Mouse (Mus musculus): ENCODE results near the gene Tmem176a.
A peak's percentile ranks its signal among the peaks of the same experiment; 100 is the strongest.
"Not testable (repeated sequence)": the region's sequence is repeated elsewhere in the genome, so short reads cannot be mapped to it uniquely, and the experiment has no call there.

The Tmem176a gene

DNA sequence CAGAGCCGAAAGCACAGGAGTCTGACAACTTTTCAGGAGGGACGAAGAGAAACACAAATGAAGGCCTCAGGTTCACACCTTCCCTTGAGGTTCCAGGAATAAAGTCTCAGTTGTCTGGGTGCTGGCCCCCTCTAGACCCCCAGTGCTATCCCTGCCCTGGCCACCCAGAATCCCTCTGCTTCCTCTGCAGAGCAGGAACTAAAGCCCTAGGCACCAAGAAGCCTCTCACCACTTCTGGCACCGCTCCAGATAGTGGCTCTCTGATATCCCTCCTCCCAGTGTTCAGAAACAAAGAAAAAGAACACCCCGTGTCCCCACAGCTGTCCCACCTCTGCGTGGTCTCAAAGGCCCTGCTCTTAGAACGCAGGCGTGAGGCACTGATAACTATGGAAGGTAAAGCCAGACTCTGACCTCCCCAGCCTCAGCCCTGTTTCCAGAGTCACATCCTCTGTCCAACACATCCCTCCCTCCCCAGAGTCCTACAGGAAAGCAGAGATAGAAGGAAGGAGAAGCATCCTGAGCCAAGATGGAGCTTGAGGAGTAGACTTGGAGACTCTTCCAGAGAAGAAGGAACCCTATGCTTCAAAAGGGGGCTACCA lies at the start of gene Tmem176a:
Gene Tmem176a (plus strand): TSS at position 549 of the 599 bp plus-strand sequence.
- peak; percentile 57 to 70 for DNase-seq

GRCm38 (mm10) chr6:48801897-48802296 lies 38.8 kb upstream of the Tmem176a start:
- DNase-seq: no peak

GRCm38 (mm10) chr6:48803406-48804051 lies 37.2 kb upstream of the Tmem176a start:
- DNase-seq: no peak

GRCm38 (mm10) chr6:48804346-48804745 lies 36.4 kb upstream of the Tmem176a start:
- no peak for DNase-seq

DNA sequence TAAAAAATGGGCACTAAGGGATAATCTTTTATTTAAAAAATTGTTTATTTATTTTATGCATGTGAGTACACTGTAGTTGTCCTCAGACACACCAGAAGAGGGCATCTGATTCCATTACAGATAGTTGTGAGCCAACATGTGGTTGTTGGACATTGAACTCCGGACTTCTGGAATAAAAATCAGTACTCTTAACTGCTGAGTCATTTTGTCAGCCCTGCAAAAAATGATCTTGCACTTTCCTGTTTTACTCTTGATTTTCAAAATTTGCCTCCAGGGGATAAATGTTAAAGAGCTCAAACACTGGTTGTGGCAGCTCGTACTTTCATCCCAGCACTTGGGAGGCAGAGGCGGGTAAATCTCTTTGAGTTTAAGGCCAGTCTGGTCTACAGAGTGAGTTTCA lies 34.0 kb upstream of the Tmem176a start:
- no peak for DNase-seq

DNA sequence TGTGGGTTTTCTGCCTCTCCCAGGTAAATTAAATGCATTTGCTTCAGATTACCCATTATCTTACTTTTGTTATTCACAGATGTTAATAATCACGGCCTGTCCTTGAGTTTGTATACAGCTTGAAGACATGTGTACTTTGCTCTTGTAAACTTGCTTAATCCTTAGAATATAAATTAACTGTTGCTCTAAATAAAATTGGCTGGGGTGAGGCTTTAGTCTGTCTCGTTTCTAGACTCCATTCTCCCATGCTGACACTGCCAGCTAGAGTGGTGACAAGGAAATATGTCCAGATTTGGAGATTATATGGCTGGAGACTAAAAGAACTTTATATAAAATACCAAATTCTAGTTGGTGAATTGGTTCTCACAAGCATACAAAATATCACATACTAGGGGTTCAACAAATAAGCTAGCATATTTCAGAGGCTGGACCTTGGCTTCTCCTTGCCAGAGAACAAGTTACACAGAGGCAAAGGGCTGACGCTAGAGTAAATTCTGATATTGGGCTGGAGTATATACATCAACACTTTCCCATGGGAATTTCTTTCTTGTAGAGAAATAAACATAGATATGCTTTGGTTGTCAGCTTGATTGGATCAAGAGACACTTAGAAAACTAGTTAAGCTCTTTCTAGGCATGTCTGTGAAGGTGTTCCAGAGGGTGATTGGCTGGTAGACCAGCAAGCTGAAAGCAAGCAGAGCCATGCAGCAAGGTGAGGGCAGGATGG lies 31.1 kb upstream of the Tmem176a start:
- DNase-seq: no peak

DNA sequence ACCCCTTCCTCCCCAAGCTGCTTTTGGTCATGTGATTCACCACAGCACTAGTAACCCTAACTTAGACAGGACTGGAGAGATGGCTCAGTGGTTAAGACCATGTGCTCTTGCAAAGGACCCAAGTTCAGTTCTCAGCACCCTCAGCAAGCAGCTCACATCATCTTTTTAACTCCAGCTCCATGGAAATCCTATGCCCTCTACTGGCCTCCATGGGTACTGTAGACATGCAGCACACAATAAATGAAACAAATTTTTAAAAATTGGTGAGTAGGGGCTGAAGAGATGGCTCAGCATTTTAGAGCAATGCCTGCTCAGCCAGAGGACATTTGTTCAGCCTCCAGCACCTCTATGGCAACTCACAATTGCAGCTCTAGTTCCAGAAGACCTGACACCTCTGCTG lies 25.7 kb upstream of the Tmem176a start:
- DNase-seq: no peak

DNA sequence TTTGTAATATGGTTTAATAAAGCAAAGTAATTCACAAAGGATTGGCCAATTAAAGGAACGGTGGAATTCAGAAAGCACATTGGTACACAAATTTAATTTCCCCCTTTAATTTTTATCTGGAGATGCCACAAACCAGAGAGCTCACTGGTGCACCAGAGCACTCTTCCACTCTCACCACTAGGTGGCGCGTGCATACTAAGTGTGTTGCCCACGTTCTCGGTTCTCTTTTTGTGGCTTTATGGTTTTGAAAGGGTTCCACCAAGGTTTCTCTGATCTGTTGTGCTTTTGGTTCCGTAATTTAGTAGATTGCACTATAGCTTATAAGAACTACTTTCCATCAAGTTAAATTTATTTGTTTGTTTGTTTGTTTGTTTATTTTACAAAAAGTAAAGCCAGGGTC lies 22.9 kb upstream of the Tmem176a start:
- DNase-seq: peak; percentile 83 to 87

DNA sequence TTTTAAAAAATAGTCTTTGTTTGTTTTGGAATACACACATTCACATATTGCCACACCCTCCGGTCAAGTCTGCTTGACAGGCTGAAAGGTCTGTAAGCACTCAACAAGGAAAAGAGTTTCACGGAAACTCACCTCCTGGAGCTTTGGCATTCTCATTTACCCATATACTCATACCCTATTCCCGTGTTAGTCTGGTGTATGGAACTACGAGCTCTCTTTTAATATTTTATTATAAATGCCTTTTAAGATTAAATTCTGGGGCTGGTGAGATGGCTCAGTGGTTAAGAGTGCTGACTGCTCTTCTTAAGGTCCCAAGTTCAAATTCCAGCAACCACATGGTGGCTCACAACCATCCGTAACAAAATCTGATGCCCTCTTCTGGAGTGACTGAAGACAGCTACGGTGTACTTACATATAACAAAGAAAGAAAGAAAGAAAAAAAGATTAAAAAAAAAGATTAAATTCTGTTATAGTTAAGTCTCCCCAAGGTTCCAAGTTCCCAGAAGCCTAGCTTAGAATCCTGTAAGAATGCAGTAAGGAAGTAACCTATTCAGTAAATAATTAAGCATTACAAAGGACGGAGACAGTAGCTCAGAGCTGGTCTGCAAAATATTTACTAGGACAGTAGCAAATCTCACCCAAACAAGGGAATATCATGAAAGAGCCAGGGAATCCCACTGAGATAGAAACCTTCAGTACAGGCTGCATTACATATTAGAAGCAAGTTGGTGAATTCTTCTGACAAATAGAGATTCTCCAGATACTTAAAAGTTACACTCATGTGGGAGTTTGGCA lies 18.5 kb upstream of the Tmem176a start:
- not testable (repeated sequence) for DNase-seq

- DNase-seq: no peak
Observed at GRCm38 (mm10) chr6:48825016-48825415, 15.7 kb upstream of the Tmem176a start.

- DNase-seq: no peak
Observed at GRCm38 (mm10) chr6:48828976-48829375, 11.7 kb upstream of the Tmem176a start.

GRCm38 (mm10) chr6:48829651-48830050 lies 11.1 kb upstream of the Tmem176a start:
- DNase-seq: no peak

- no peak for DNase-seq
Observed at GRCm38 (mm10) chr6:48830241-48830640, 10.5 kb upstream of the Tmem176a start.

DNA sequence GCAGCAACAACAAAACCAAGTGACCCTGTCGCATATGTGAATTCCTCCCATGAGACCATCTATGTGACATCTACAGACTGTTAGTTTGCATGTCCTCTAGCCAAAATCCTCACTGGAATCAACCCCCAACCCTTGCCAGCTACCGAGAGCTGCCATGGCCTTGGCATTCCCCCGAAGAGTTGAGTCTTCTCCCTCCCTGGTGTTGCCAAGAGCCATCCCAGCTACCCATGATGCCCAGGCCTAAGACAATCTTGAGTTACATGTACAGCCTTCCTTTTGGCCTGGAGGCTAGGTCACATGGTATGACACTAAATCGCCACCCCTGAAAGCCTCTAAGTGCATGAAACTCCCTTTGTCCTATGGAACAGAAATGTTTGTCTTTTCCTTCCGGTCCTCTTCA lies 9.6 kb upstream of the Tmem176a start:
- no peak for DNase-seq

DNA sequence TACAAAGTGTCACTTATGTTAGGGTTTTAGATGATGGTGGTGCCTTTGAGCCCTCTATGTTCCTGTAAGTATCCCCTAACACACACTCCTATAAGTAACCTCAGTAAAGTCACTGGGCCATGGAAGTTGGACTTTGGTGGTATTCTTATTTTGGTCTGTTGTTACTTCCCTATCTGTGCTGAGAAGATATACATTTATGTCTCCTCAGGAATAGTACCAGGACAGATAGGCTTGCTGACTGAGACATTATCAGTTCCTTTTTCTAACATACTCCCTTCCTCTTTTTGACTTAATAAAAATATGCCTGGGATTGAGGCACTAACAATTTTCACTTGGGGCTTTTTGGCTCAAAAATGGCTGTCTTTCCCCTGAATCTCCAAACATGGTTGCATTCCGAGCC lies 8.3 kb upstream of the Tmem176a start:
- DNase-seq: no peak

- DNase-seq: no peak
Observed at GRCm38 (mm10) chr6:48833515-48833914, 7.2 kb upstream of the Tmem176a start.

DNA sequence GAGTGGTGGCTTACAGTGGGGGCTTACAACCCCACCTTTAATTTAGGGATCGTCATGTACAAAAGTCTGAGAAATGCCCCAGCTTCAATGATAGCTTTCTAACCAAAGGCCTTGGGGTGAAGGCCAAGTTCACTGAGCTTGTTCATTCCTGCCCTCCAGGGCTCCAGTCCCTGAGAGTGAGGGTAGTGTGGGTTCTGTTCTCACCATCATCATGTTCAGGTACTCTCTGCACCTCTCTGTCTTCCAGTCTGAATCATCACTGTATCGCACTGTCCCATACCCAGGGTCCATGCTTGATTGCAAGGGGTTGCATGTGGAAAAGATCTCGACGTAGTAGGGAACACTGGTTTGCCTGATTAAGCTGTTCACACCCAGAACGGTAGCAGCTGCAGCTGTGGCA lies 5.5 kb upstream of the Tmem176a start:
- DNase-seq: no peak

DNA sequence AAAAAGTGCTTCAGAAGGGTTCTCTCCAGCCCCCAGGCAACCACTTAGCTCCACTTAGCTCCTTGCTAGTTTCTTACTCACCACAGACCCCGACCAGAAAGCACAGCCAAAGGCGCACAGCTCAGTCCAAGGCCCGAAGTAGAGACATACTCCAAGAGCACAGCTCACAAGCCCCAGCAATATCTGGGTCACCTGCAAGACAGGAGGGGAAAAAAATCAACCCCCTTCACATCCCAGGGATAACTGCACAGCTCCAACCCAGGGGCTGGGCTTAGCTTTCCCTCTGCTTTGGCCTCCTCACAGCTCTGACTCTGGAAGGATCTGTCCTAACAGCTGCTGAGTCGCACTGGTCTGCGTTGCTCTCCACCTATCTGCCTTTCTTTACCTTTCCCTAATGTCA lies 4.6 kb upstream of the Tmem176a start:
- DNase-seq: no peak

- no peak for DNase-seq
Observed at GRCm38 (mm10) chr6:48837516-48837915, 3.2 kb upstream of the Tmem176a start.

GRCm38 (mm10) chr6:48838321-48839080 lies 2.2 kb upstream of the Tmem176a start:
- DNase-seq: no peak

GRCm38 (mm10) chr6:48840973-48841625 lies 380 bp downstream of the Tmem176a start, which contains the start of gene Tmem176b:
TSS of gene Tmem176b (minus strand) at chr6:48841496.
- DNase-seq: peak; percentile 95 to 98

Measured in cerebellum, postnatal 14 days (tissue).